Mouse (Mus musculus) G1E (cell line): Measurements from ENCODE around the gene Snrpa. TPM values are rescaled to one million over a fixed set of nuclear protein-coding genes. Genes with fewer than 3 reads are reported as not detected.

Source experiments
- ATAC-seq: 2 replicates; pipeline ENCODE4 v1.8.0; 2016; ENCODE audit warnings: mild to moderate bottlenecking; ENCODE audit not compliant: insufficient number of reproducible peaks, poor library complexity, low FRiP score, severe bottlenecking; ENCODE audit errors: extremely low read depth
- DNase-seq: peaks from one replicate; pipeline ENCODE4 v3.0.0; 2012; ENCODE audit warnings: low spot score
- H3K27me3 ChIP-seq: 2 replicates; pipeline ENCODE4 v1.6.1; 2012; ENCODE audit warnings: mild to moderate bottlenecking, low read length, inconsistent platforms; ENCODE audit not compliant: insufficient read depth
- H3K36me3 ChIP-seq: replicated peaks from 2 replicates; pipeline ENCODE3; 2012; ENCODE audit warnings: mild to moderate bottlenecking, inconsistent platforms
- H3K4me1 ChIP-seq: 2 replicates; pipeline ENCODE4 v1.6.1; 2012; ENCODE audit warnings: low read depth, low read length, inconsistent platforms, mixed read lengths; ENCODE audit not compliant: insufficient read depth
- H3K4me3 ChIP-seq: 2 replicates; pipeline ENCODE4 v1.5.1; 2012; ENCODE audit warnings: low read depth, mild to moderate bottlenecking, inconsistent platforms, low read length, moderate library complexity, mixed read lengths
- H3K9me3 ChIP-seq: replicated peaks from 2 replicates; pipeline ENCODE4 v1.6.1; 2012; ENCODE audit warnings: inconsistent platforms
- CTCF ChIP-seq: IDR thresholded peaks from 2 replicates; pipeline ENCODE4 v1.5.1; 2012; ENCODE audit warnings: low read depth, low read length, inconsistent platforms, mixed read lengths
- GATA1 ChIP-seq: IDR thresholded peaks from 2 replicates; pipeline ENCODE4 v1.6.1; 2012; ENCODE audit warnings: borderline replicate concordance, low read length, inconsistent platforms, mixed read lengths
- GATA2 ChIP-seq: IDR thresholded peaks from 2 replicates; pipeline ENCODE4 v1.6.1; 2012; ENCODE audit warnings: low read depth, low read length, inconsistent platforms, borderline replicate concordance
- POLR2AphosphoS5 ChIP-seq: IDR thresholded peaks from 2 replicates; pipeline ENCODE4 v1.6.1; 2012; ENCODE audit warnings: low read depth, low read length, inconsistent platforms; ENCODE audit not compliant: insufficient replicate concordance
- TAL1 ChIP-seq: conservative IDR thresholded peaks from 2 replicates; pipeline ENCODE4 v1.6.1; 2012; ENCODE audit warnings: low read depth, low read length, inconsistent platforms, mixed read lengths
- polyA plus RNA-seq: library from polyadenylated mRNA; stranded (reverse); fragments of >175 nt; gene quantifications from 2 replicates; pipeline ENCODE4 v1.2.3, GENCODE M21; 2012
- total RNA-seq, 2 experiments: library from RNA; stranded (forward) in 1 of 2; stranded (reverse) in 1 of 2; fragments of 200-1000 nt in 1 of 2; fragments of >200 nt in 1 of 2; fragmentation: Nextera tagmentation in 1 of 2; gene quantifications; 2 replicates each; pipeline ENCODE4 v1.2.3; 2014 to 2017

Snrpa gene
- total and polyA plus RNA-seq, 3 experiments, result 96.6 to 608 (median 249) TPM

DNA sequence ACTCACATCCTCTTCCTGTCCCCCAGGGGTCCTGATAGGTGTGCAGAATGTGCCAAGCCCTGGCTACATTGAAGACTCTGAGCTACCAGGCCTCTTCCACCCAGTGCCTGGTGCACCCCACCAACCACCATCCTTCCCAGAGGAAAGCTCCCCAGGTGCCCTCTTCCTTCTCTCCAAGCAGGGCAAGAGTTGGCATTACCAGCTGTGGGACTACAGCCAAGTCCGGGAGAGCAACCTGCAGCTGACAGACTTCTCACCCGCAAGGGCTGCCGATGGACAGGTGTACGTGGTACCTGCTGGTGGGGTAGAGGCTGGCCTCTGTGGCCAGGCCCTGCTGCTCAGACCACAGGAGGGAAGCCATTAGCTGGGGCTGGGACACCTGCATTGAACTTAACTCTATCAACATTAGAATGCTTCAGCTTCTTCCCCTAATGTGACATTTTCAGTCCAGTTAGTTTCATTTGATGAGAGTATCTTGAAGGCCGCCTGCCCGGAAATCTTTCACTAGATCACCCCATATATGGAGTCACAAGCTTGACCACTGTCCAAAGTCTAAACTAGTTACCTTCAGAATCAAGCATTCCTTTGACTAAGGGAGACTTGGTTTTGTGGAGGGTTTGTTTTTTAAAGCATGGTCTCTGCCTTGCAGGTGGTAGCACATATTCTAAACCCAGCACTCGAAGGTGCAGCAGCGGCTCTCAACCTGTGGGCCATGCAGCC lies 7.8 kb upstream of the Snrpa start:
- TF ChIP-seq GATA2 (no peak), GATA1 (no peak), POLR2AphosphoS5 (no peak), TAL1 (no peak), CTCF (no peak)
- Histone ChIP-seq H3K27me3 (no peaks in the 10 kb centered on the region), H3K9me3 (no peaks in the 10 kb centered on the region), H3K4me1 (peaks cover 3% of the 10 kb centered on the region; the same call in 1 of the 2 replicates), H3K36me3 (peaks cover 84% of the 10 kb centered on the region), H3K4me3 (no peak overlapping the region)
- DNase-seq (no peak), ATAC-seq (no peak)

DNA sequence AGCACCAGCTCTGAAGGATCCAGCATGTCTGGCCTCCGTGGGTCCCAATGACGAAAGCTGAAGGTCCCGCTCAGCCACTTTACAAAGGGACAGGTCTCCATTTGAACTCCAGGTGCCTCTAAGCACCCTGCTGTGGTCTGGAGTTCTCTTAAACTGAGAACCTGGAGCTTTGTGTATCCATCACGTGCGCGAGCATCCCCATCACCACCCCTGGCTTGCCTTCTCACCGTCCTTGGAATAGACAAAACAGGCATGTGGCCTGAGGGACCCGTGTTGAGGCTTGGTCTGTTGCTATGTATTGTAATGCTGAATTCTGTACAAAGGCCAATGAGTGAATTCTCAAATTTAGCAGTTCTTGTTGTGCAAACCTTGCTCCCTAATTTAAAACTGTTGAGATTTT lies 2.7 kb upstream of the Snrpa start:
- H3K9me3 ChIP-seq, result no peaks in the 10 kb centered on the region
- H3K36me3 ChIP-seq, result peaks cover 72% of the 10 kb centered on the region
- no peak for ATAC-seq
- H3K27me3 ChIP-seq, result no peaks in the 10 kb centered on the region
- TF ChIP-seq GATA1, result no peak
- no peak for TF ChIP-seq GATA2
- no peak for TF ChIP-seq POLR2AphosphoS5
- TF ChIP-seq TAL1, result no peak
- no peak for TF ChIP-seq CTCF
- H3K4me3 ChIP-seq, result no peak overlapping the region
- DNase-seq, result no peak
- H3K4me1 ChIP-seq, result peaks cover 29% of the 10 kb centered on the region

DNA sequence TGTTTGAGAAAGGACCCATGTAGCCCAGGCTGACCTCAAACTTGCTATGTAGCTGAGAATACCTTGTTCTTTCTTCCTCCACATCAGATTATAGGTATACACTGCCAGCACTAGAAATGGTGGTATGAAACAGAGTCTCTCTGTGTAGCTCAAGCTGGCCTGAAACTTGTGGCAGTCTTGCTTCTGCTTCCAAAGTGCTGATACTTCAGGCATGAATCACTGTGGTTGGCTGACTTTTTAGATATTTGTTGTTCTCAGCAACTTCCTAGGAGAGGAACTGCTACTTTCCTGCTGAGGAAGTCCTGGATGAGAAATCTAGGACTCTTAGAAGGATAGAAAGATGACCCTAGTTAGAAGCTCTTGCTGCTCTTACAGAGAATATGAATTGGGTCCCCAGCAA lies 2.3 kb upstream of the Snrpa start:
- DNase-seq (no peak), ATAC-seq (no peak)
- peaks cover 33% of the 10 kb centered on the region for H3K4me1 ChIP-seq
- H3K4me3 ChIP-seq, result no peak overlapping the region
- TF ChIP-seq CTCF, result no peak
- TF ChIP-seq GATA1, result no peak
- no peak for TF ChIP-seq GATA2
- no peak for TF ChIP-seq POLR2AphosphoS5
- no peak for TF ChIP-seq TAL1
- H3K9me3 ChIP-seq, result no peaks in the 10 kb centered on the region
- no peaks in the 10 kb centered on the region for H3K27me3 ChIP-seq
- H3K36me3 ChIP-seq, result peaks cover 72% of the 10 kb centered on the region

DNA sequence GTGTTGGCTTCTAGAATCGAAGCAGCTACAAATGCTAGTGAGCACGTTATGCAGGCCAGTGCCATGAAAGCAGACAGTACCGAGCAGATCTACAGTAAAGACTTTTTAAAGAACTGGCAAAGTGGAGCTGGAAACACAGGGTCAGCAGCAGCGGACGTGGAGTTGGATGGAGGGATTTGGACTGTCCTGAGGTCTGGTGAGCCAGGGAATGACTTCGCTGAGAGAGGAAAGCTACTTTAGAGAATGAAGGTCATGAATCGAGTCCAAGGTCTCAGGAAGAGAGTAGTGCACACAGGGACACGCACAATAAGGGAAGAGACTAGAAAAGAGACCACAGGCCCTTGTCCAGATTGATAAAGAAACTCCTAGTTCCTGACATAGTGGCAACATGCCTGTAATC lies 1.6 kb upstream of the Snrpa start:
- no peak overlapping the region for H3K4me3 ChIP-seq
- peaks cover 72% of the 10 kb centered on the region for H3K36me3 ChIP-seq
- ATAC-seq, result no peak
- H3K27me3 ChIP-seq, result no peaks in the 10 kb centered on the region
- no peak for DNase-seq
- peaks cover 38% of the 10 kb centered on the region for H3K4me1 ChIP-seq
- no peak for TF ChIP-seq GATA2
- no peak for TF ChIP-seq TAL1
- no peak for TF ChIP-seq GATA1
- TF ChIP-seq POLR2AphosphoS5, result no peak
- no peak for TF ChIP-seq CTCF
- H3K9me3 ChIP-seq, result no peaks in the 10 kb centered on the region

DNA sequence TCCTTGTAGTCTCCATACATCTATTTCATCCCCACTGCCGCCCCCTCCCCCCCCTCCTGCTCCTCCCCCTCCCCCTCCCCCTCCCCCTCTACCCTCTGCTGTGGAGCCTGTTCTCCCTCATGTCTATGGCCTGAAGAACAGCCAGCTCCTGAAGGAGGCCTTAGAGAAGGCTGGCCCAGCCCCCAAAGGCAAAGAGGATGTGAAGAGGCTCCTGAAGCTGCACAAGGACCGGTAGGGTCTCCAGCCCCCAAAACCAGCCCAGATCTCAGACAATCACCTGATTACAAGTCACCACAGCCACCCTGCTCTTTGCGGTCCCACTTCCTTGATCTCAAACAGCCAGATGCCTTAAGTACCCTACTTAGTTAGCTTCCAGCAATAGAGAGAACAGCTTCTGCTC lies 1.1 kb upstream of the Snrpa start:
- Histone ChIP-seq H3K27me3 (no peaks in the 10 kb centered on the region), H3K4me1 (peaks cover 43% of the 10 kb centered on the region), H3K4me3 (peak overlapping the region; percentile 31; the same call in 1 of the 2 replicates), H3K36me3 (peaks cover 72% of the 10 kb centered on the region), H3K9me3 (no peaks in the 10 kb centered on the region)
- no peak for ATAC-seq
- TF ChIP-seq TAL1 (no peak), GATA1 (no peak), GATA2 (no peak), POLR2AphosphoS5 (no peak), CTCF (no peak)
- DNase-seq, result no peak

DNA sequence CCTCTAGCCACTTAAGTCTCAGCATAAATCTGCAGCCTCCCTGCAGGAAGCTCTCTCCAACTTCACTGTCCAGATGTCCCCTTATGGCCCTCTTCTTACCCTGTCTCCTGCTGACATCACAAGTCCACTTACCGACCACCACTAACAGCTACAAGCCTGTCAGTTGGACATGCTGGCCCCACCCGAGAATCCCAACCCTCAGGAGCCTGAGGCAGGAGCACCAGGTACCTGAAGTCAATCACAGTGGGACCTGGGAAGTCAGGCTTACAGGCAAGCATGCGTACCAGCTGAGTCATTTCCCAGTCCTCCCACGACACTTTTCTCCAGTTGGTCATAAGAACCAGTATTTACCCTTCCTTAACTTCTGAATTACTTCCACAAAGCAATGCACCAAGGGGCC lies 2.3 kb downstream of the Snrpa start:
- Histone ChIP-seq H3K4me1 (peaks cover 57% of the 10 kb centered on the region), H3K27me3 (no peaks in the 10 kb centered on the region), H3K9me3 (no peaks in the 10 kb centered on the region), H3K4me3 (peak overlapping the region; percentile 14; the same call in 1 of the 2 replicates), H3K36me3 (peaks cover 78% of the 10 kb centered on the region)
- TF ChIP-seq GATA2, result no peak
- no peak for TF ChIP-seq TAL1
- no peak for TF ChIP-seq GATA1
- no peak for TF ChIP-seq POLR2AphosphoS5
- TF ChIP-seq CTCF, result no peak
- ATAC-seq (no peak), DNase-seq (no peak)

DNA sequence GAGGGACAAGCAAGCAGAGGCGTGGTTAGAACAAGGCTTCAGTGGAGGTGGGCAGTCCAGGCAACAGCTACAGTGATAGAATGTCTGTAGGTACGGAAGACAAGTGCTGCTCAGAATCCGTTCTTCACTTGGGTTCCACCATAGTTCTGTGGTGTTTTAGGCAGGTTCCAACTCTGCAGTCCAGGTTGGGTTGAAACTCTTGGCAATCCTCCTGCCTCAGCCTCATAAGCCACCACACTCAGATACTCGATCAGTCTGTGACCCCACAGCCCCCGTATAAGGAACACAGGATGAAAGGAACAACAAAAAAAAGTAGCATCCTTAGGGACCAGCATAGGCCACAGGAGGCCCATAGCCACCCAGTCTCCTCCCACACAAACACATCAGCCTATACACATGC lies 3.6 kb downstream of the Snrpa start:
- no peak for ATAC-seq
- H3K4me1 ChIP-seq, result peaks cover 57% of the 10 kb centered on the region
- no peaks in the 10 kb centered on the region for H3K9me3 ChIP-seq
- H3K4me3 ChIP-seq, result no peak overlapping the region
- no peak for DNase-seq
- TF ChIP-seq TAL1, result no peak
- no peak for TF ChIP-seq GATA1
- TF ChIP-seq POLR2AphosphoS5, result no peak
- no peak for TF ChIP-seq CTCF
- TF ChIP-seq GATA2, result no peak
- no peaks in the 10 kb centered on the region for H3K27me3 ChIP-seq
- peaks cover 79% of the 10 kb centered on the region for H3K36me3 ChIP-seq
